Mouse (Mus musculus) natural killer cell, adult 2 months (primary cell): Measurements from ENCODE around the gene Mmp27.
A peak's percentile ranks its signal among the peaks of the same experiment; 100 is the strongest.

Experiments used
- DNase-seq, 2 experiments: peaks; one replicate each; pipeline ENCODE4 v3.0.0; 2022; ENCODE audit warnings: low spot score in 2 of 2

Gene Mmp27

GRCm38 (mm10) chr9:7602982-7603742 is 32.0 kb downstream of the Mmp27 start:
- peak; percentile 3 to 46 for DNase-seq

- DNase-seq, result no peak
Observed at GRCm38 (mm10) chr9:7604005-7604404, 32.8 kb downstream of the Mmp27 start.

- no peak for DNase-seq
Observed at GRCm38 (mm10) chr9:7605638-7606037, 34.4 kb downstream of the Mmp27 start.

- DNase-seq, result no peak
Observed at GRCm38 (mm10) chr9:7622582-7622981, 51.4 kb downstream of the Mmp27 start.

GRCm38 (mm10) chr9:7627931-7628330 is 56.7 kb downstream of the Mmp27 start, which contains the start of gene Mmp20:
Mmp20 (plus strand) TSS chr9:7628231.
- no peak for DNase-seq
